Mouse (Mus musculus) heart, embryonic 12.5 days (tissue): ENCODE results near the gene Lgals12. TPM values are rescaled to one million over a fixed set of nuclear protein-coding genes. Genes with fewer than 3 reads are reported as not detected.
A peak's percentile ranks its signal among the peaks of the same experiment; 100 is the strongest.

Experiments used
- ATAC-seq: fragments of 200-750 bp; cut with Nextera tagmentation; 2 replicates; pipeline ENCODE4 v1.8.0; 2017; ENCODE audit warnings: moderate TSS enrichment, moderate library complexity; ENCODE audit not compliant: insufficient number of reproducible peaks, low FRiP score
- H3K27ac ChIP-seq: fragments of 300-500 bp; sonication (generic); 2 replicates; pipeline ENCODE4 v1.5.1; 2016; ENCODE audit warnings: mild to moderate bottlenecking, moderate library complexity; ENCODE audit not compliant: poor library complexity, severe bottlenecking
- H3K27me3 ChIP-seq: fragments of 300-500 bp; sonication (generic); replicated peaks from 2 replicates; pipeline ENCODE4 v1.6.1; 2016; ENCODE audit warnings: mild to moderate bottlenecking, moderate library complexity
- H3K36me3 ChIP-seq: fragments of 300-500 bp; sonication (generic); 2 replicates; pipeline ENCODE4 v1.6.1; 2016; ENCODE audit warnings: mild to moderate bottlenecking, moderate library complexity
- H3K4me1 ChIP-seq: fragments of 300-500 bp; sonication (generic); replicated peaks from 2 replicates; pipeline ENCODE4 v1.6.1; 2016; ENCODE audit warnings: mild to moderate bottlenecking
- H3K4me2 ChIP-seq: fragments of 300-500 bp; sonication (generic); 2 replicates; pipeline ENCODE4 v1.6.1; 2016; ENCODE audit warnings: mild to moderate bottlenecking, moderate library complexity
- H3K4me3 ChIP-seq: fragments of 300-500 bp; sonication (generic); 2 replicates; pipeline ENCODE4 v1.5.1; 2016; ENCODE audit warnings: mild to moderate bottlenecking
- H3K9ac ChIP-seq: fragments of 300-500 bp; sonication (generic); 2 replicates; pipeline ENCODE4 v1.6.1; 2016; ENCODE audit warnings: mild to moderate bottlenecking, moderate library complexity
- H3K9me3 ChIP-seq: fragments of 300-500 bp; sonication (generic); replicated peaks from 2 replicates; pipeline ENCODE4 v1.6.1; 2016; ENCODE audit warnings: mild to moderate bottlenecking, moderate library complexity
- WGBS: fragments of 180-500 bp; shearing (Covaris S2); methylation state at CpG from one replicate; pipeline ENCODE4 v1.1.7; 2016; 5-methylcytosine and 5-hydroxymethylcytosine counted together
- polyA plus RNA-seq: library from polyadenylated mRNA; unstranded; fragments of >200 nt; fragmentation: Nextera tagmentation; extraction: Ambion mirVana; gene quantifications from 2 replicates; pipeline ENCODE4 v1.2.1, GENCODE M21; 2016

Lgals12 gene
- 0.06 and 0.23 TPM in 2 replicates for polyA plus RNA-seq

DNA sequence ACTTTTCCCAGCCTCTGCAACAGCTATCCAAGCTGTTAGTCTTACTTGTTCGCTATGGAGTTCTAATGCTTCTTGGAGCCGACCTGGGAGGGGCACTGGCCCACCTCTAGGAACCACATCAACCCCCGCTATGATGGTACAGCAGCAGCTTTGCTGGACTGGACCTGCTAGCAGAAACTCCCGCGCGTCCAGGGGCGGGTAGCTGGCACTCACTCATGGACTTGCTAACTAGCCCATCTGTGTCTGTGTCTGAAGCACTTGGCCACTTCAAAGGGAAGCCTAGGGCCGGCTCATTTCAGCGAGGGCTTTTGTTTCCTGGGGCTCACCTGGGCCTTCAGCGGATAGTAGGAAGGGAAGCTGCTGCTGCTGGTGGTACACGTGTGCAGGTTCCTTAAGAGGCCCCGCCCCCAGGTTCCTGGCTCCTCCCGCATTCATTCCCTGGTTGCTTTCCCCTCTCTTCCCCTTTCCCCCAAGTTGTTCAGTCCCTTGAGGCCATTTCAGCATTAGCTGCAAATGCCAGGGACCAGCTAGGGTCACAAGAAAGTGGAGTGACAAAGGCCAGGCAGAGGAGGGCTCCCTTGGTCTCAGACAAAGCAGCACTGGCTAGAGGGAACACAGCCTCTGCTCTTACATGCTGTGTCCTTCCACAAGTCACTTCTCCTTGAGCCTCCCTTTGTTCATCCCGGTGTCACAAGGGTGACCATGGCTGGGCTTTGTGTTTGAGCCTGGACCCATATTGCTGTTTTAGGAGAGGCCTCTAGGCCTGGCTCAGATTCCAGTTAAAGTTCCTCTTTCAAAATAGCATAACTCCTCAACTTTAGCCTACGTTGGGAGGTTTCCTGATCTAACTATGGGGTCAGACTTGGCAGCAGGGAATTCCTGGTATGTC is at the start of gene Lgals12:
Gene Lgals12, minus strand, starts transcription at position 393 of the 889 bp plus-strand sequence.
- Histone ChIP-seq H3K4me2 (peak within 1 kb of the TSS; percentile 77), H3K36me3 (no peaks in the 10 kb centered on the region), H3K27ac (no peak within 1 kb of the TSS), H3K27me3 (peaks cover 24% of the 10 kb centered on the region), H3K4me3 (peak within 1 kb of the TSS; percentile 35), H3K9ac (peak within 1 kb of the TSS; percentile 57), H3K4me1 (peaks cover 25% of the 10 kb centered on the region), H3K9me3 (no peaks in the 10 kb centered on the region)
- WGBS: 5% methylated on average over 15 of the region's 15 CpGs
- ATAC-seq: peak; percentile 12; the same call in 1 of the 2 replicates

DNA sequence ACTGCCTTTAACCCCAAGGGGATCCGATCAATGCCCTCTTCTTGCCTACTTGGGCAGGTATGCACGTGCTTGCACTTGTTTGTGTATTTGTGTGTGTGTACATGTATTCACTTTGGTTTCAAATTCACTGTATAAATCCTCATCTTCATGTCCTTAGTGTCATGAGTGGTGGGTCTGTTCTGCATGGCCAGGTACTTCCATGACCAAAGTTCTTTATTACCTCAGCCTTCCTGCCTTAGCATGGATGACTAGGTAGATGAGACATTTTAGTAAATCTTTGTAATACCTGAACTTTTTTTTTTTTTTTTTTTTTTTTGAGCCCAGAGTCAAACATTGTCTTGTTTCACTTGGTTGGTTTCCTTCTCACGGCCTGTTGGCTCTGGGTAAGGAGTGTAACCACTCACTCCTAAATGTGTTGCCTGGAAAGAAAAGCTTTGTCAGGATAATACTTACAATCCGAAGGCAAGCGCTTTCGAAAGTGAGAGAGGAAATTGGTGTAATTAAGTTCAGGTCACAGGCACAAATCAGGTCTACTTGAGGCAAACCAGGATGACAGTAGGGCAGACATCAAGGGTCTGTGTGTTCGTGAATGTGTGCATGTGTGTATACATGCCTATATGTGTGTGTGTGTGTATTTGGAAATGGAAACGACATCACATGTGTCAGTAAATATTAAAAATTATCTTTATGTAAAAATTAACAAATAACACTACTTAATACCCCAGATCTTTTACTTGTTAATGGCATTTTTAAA is 42.1 kb upstream of the Lgals12 start:
- H3K4me3 ChIP-seq: no peak overlapping the region
- H3K27ac ChIP-seq: no peak overlapping the region
- H3K36me3 ChIP-seq: no peaks in the 10 kb centered on the region
- H3K9me3 ChIP-seq: no peaks in the 10 kb centered on the region
- no peaks in the 10 kb centered on the region for H3K27me3 ChIP-seq
- H3K4me1 ChIP-seq: no peaks in the 10 kb centered on the region
- H3K4me2 ChIP-seq: no peak overlapping the region
- WGBS: 77% methylated on average over 8 of the region's 8 CpGs
- no peak overlapping the region for H3K9ac ChIP-seq
- no peak for ATAC-seq

DNA sequence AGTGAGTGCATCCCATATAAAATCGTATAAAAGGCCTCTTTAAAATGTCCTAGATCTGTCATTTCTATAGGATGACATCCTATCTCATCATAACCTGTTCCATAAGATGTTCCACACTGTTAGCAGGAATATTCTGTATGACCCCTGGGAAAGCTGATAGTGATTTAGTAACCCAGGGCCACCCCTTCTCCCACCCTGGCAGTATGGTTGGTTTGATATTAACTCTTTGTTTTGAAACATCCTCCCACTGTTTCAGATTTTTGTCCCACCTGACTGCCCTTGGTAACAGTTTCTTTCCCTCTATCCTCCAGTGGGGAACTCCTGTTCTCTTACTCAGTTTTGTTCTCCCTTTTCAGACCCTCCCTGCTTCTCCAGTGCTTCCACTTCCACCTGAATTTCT is 26.8 kb upstream of the Lgals12 start:
- no peaks in the 10 kb centered on the region for H3K9me3 ChIP-seq
- H3K9ac ChIP-seq: no peak overlapping the region
- no peaks in the 10 kb centered on the region for H3K27me3 ChIP-seq
- no peak overlapping the region for H3K4me2 ChIP-seq
- no peak overlapping the region for H3K4me3 ChIP-seq
- no peaks in the 10 kb centered on the region for H3K4me1 ChIP-seq
- no peak for ATAC-seq
- 58% methylated on average over 1 of the region's 1 CpGs for WGBS
- no peaks in the 10 kb centered on the region for H3K36me3 ChIP-seq
- H3K27ac ChIP-seq: no peak overlapping the region

DNA sequence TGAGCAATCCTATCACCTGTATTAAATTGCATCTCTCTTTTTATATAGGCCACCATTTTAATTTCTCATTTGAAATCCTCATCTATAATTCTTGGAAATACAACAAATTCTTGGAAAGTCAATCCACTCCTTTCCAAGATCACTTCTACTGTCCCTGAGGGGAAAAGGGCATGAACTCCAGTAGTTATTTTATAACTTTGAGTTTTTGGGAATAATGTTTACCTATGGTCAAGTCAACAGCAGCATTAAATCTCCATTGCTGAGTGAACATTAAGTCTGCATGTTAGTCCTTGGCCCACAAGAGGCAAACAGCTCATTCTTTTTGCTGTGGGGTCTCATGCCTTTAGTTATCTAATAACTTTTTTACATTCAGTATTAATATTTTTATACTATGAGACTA is 26.0 kb upstream of the Lgals12 start:
- Histone ChIP-seq H3K36me3 (no peaks in the 10 kb centered on the region), H3K4me3 (no peak overlapping the region)

DNA sequence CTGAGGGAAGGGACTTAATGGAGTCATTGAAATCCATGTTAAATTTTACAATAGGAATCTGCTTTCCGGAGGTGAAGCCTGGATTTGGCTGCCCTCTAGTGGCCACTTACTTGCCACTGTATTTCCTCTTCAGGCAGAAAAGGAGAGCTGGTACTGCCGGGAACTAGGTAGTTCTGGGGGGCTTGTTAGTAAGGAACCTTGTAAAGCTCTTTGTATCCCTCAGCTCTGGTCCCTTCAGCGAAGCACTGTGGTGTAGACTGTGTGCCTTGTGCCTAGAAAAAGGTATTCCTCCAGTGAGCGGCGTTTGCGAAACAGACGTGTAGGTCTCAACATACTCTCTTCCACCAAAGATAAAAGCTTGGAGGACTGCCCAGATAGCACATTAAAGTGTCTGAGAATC is 10.7 kb upstream of the Lgals12 start:
- Histone ChIP-seq H3K4me1 (no peaks in the 10 kb centered on the region), H3K27ac (no peak overlapping the region), H3K9me3 (no peaks in the 10 kb centered on the region), H3K4me3 (no peak overlapping the region), H3K36me3 (no peaks in the 10 kb centered on the region), H3K4me2 (peak overlapping the region; percentile 33; the same call in 1 of the 2 replicates), H3K27me3 (peaks cover 28% of the 10 kb centered on the region; the same call in 1 of the 2 replicates), H3K9ac (no peak overlapping the region)
- 39% methylated on average over 7 of the region's 7 CpGs for WGBS
- ATAC-seq: no peak

More for the DNA sequence above, 26.0 kb upstream of the Lgals12 start:
- Histone ChIP-seq H3K9me3 (no peaks in the 10 kb centered on the region), H3K9ac (no peak overlapping the region), H3K27me3 (no peaks in the 10 kb centered on the region), H3K4me2 (no peak overlapping the region), H3K27ac (no peak overlapping the region), H3K4me1 (no peaks in the 10 kb centered on the region)
- ATAC-seq: no peak

DNA sequence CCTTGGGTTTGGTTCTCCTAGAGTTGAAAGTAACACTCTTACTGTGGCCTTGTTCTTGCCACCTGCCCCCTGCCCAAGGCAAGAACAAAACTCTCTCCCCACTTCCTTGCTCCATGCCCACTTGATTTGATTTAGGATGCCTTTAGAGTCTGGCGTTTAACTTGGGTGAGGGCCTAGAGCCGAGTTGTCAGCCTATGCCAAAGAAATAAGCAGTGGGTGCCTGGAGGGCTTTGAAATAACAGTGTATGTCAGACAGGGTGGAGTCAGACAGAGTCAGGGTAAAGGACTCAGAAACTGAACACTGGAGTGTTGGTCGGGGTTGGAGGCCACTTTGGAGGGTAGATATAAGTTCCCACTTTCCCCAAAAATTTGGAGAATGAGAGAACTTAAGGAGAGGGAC is 10.1 kb upstream of the Lgals12 start:
- no peak overlapping the region for H3K27ac ChIP-seq
- no peaks in the 10 kb centered on the region for H3K9me3 ChIP-seq
- no peak overlapping the region for H3K4me3 ChIP-seq
- no peaks in the 10 kb centered on the region; the same call in 1 of the 2 replicates for H3K4me1 ChIP-seq
- no peak overlapping the region for H3K9ac ChIP-seq
- ATAC-seq: no peak
- H3K27me3 ChIP-seq: peaks cover 33% of the 10 kb centered on the region; the same call in 1 of the 2 replicates
- 57% methylated on average over 3 of the region's 3 CpGs for WGBS
- H3K36me3 ChIP-seq: no peaks in the 10 kb centered on the region
- no peak overlapping the region for H3K4me2 ChIP-seq

DNA sequence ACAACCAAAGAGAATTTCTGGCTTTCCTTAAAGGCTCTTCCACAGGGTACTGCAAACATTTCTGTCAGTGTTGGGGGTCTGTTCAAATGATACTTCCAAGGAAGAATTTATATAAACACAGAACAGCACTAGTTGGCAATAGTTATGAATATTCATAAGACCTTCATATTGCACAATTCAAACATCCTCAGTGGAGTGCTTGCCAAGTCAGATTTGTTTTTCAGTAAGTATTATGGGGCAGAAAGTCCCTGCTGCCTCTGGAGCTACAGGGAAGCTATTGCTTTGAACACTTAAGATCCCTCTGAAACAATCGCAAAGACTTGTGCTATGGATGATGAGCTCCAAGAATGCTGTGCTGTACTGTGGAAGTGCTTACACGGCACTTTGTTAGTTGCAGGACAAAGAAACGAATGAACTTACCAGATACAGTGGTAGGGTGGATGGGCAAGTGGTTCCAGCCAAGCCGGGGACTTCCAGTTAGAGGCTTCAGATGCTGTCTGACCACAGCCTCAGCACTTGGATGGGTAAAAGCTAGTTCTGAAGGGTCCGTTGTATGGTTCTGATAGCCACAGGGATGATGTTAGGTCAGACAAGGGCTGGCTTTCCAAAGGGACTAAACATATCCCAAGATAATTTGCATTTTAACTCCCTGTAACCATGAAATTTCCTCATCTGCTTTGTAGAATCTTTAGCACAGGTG is 9.4 kb upstream of the Lgals12 start:
- Histone ChIP-seq H3K9me3 (no peaks in the 10 kb centered on the region), H3K36me3 (no peaks in the 10 kb centered on the region), H3K4me1 (peaks cover 4% of the 10 kb centered on the region; the same call in 1 of the 2 replicates), H3K27me3 (peaks cover 40% of the 10 kb centered on the region), H3K9ac (no peak overlapping the region), H3K27ac (no peak overlapping the region), H3K4me2 (no peak overlapping the region), H3K4me3 (no peak overlapping the region)
- WGBS: 67% methylated on average over 5 of the region's 5 CpGs
- no peak for ATAC-seq

DNA sequence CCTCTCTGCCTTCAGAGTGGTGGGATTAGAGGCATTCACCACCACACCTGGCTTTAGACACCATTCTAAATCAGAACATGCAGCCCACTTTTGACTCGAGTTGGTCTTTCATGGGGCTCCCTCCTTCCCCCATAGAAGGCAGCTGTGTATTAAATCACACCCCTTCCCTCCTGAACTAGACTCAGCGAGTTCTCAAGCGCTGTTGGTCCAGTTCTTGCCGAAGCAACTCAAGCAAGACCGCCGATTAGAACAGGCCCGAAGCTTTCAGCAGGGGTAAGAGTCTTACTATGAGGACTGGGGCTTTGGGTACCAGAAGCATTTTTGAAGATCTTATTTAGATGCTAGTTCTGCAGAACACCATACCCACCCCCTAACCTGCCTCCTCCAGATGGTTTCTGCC is 6.2 kb upstream of the Lgals12 start:
- no peaks in the 10 kb centered on the region for H3K36me3 ChIP-seq
- peaks cover 47% of the 10 kb centered on the region for H3K27me3 ChIP-seq
- 77% methylated on average over 7 of the region's 7 CpGs for WGBS
- no peak overlapping the region for H3K4me2 ChIP-seq
- no peaks in the 10 kb centered on the region for H3K9me3 ChIP-seq
- H3K27ac ChIP-seq: no peak overlapping the region
- ATAC-seq: no peak
- H3K9ac ChIP-seq: no peak overlapping the region
- H3K4me1 ChIP-seq: peaks cover 4% of the 10 kb centered on the region; the same call in 1 of the 2 replicates
- H3K4me3 ChIP-seq: no peak overlapping the region

DNA sequence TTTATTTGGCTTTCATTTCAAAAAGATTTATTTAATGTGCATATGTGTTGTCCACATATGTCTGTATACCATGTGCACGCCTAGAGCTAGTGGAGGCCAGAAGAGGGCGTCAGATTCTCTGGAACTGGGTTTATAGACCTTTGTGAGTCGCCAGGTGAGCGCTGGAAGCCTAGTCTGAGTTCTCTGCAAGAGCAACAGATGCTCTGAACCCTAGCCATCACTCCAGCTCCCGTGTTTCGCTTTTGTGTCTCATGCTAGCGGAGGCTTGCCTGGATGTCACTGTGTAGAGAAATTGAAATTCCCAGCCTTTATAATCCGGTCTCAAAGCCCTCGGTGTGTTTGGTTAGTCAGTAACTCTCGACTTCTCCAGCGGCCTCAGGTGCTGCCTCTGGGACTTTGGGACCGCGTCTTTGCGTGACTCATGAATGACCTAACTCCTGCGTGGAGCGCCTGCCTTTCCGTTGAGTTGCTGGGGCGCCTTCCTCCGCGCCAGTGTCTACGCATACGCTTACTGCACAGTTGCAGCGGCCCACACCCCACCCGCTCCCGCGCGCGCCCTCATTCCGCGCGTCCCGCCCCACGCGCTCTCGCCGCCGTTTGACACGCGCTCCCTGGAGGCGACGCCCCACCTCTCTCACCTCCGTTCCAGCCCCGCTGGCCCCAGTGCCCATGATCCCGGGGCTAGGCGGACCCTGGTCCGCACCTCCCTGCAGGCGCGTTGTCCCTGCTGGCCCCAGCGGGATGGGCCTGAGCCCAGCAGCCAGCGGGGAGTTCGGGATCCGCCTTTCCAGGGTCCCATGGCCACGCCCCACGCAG is 5.2 kb upstream of the Lgals12 start, which contains the start of gene Hrasls5:
Gene Hrasls5, plus strand, starts transcription at position 600 of the 816 bp plus-strand sequence.
- ATAC-seq: peak; percentile 36; the same call in 1 of the 2 replicates
- H3K9ac ChIP-seq: peak within 1 kb of the TSS; percentile 51
- peaks cover 10% of the 10 kb centered on the region for H3K4me1 ChIP-seq
- H3K27me3 ChIP-seq: peaks cover 49% of the 10 kb centered on the region
- peak within 1 kb of the TSS; percentile 44 for H3K4me3 ChIP-seq
- no peak within 1 kb of the TSS for H3K27ac ChIP-seq
- H3K4me2 ChIP-seq: peak within 1 kb of the TSS; percentile 85
- 3% methylated on average over 54 of the region's 54 CpGs for WGBS
- no peaks in the 10 kb centered on the region for H3K36me3 ChIP-seq
- H3K9me3 ChIP-seq: no peaks in the 10 kb centered on the region

DNA sequence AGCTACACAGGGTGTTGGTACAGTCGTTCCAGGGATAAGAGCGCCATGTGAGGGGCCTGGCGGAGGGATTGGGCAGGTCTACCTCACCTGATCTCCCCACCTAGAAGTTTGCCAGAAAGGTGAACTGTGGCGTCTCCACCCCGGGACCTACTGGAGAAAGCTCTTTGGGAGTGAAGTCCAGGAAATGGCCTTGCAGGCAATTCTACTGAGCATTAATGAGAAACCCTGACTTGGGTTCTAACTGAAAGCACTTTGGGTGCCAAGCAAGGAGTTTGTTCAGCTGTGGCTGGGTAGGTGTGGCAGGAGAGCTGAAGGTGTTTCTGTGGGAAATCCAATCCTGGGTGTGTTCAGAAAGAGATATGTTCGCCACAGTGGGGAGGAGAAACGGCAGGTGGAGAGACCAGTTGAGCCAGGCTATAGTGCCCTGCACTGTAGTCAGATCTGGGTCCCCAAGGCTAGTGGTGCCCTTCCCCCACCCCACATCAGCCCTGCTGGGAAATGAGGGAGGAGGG is 753 bp upstream of the Lgals12 start:
- Histone ChIP-seq H3K4me2 (no peak overlapping the region), H3K36me3 (no peaks in the 10 kb centered on the region), H3K9ac (no peak overlapping the region), H3K9me3 (no peaks in the 10 kb centered on the region), H3K27me3 (peaks cover 29% of the 10 kb centered on the region), H3K4me1 (peaks cover 25% of the 10 kb centered on the region), H3K4me3 (no peak overlapping the region), H3K27ac (no peak overlapping the region)
- 58% methylated on average over 7 of the region's 7 CpGs for WGBS
- ATAC-seq: no peak
